Mouse (Mus musculus): ENCODE results near the gene Plod2.

Gene Plod2

DNA sequence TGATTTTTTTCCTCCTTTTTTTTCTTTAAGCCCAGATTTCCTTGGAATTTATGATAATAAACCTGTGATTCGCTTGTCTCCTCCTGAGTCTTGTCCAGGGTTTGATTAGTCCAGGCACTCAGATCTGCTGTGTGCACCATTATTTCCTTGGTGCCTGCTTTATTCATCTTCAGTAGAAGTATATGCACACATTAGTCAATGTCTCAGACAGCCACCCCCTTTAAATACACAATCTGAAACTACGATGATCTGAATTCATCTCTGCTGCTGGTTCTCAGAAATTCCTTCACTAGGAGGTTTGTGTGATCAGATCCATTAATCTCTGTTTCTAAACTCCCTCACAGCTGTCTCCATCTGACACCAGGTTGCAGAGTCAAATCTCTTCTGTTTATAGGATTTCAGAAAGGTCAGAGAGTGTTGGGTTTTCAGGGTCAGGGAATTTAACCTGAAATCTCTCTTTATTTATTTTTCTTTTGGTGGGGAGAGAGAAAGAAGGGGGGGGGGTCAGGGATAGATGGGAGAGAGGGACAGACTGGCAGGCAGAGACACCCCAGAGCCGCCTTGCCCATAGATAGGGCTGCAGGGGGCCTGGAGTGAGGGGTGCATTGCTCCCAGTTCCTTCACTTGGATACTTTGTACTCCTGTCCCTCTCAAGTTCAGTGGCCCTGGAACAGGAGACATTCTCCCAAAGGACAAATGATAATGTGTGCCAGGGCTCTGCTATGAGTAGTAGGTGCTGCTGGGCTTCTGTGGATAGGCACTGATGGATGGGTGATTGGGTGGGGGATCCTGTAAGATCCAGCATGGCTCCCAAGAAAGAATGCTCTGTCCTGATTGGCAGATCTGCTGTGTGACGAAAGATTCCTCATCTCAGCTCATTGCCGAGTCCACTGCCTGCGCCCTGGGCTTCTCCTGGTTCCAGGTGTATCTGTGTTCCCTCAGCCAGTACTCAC, 13.3 kb downstream of the Plod2 start:
- DNase-seq (ENCODE audit: low spot score in 2 of 2), result no peak

DNA sequence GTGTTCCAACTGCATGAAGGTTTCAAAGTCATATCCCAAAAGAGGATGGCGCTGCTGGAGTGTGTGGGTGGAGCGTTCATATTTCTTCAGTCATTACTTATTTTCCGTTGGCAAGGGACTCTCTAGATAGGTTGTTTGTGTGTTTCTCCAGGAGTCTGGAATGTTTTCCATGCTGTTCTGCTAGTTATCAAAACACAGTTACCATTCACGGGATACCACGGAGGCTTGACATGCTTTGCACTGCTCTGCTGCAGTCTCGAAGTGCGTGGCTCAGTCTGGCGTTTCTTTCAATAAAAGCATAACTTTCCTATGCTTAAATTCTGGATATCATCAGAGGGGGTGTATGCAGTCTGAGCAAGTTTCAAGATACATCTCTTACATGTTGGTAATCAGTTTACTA, 17.7 kb downstream of the Plod2 start:
- DNase-seq (ENCODE audit: low spot score in 2 of 2), result no peak

DNA sequence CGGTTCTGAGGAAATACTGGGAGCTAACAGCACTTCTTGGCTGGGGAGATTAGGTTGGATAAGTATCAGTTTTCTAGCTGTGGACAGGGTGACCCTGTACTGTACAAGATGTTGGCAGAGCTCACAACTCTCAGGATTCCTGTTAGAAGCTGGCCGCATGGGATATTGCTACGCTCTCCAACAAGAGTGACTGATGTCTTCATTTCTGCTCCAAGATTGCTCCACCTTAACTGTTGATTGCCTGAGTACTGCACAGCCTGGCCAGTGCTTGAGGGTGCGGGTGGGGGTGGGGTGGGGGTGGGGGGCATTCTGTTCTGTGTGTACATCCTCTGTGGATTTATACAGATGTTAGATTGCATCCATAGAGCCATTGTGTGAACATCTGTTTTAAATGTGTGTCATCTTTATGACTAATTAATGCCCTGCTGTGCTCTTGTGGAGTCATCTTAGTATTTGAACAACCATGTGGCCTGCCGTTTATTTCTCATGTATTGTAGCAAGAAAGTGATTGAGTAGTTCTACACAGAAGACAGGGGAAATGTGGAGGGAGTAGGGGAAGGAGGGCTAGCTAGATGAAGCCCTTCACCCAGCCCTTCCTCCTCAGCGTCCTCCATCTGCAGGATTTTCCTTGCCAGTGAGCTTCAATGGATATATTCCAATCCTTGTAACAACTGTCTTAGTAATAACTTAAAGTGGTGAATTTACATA, 19.0 kb downstream of the Plod2 start:
- DNase-seq (ENCODE audit: low spot score in 2 of 2), result peak in 1 of 2 experiments; percentile 46

DNA sequence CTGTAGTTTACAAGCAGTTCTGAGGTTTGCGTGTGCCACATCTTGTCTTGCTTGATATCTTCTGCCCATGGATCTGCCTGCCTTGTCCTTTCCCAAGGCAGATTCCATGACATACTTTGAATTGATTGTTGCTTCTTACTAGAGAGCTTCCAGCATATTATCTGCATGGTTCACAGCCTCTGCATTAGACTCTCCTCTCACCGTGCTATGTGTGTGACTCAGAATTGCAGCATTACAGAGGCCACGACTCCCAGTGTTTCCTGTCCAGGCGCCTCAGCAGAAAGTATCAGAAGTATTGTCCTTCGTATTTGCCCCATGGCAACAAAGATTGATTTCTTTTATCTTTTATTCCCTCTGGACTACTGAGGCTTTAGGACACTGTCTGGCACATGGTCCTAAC, 20.4 kb downstream of the Plod2 start:
- DNase-seq (ENCODE audit: low spot score in 2 of 2), result no peak

DNA sequence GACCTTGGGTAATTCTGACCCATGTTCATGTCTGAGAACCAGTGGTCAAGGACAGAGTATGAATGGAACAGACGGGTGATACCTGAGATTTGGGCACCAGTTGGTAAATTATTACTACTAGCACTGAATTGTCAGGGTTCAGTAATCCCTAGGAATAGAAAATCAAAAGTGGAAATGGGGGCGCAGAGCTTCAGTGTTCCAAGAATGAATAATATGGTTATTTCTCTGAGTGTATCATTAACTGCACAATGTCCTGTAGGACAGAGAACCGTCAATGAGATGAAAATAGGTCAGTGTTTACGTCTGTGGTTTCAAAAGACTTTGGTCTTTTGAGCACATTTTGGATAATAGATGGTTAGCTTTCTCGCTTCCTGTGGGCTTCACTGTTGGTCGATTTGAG, 21.3 kb downstream of the Plod2 start:
- DNase-seq (ENCODE audit: low spot score in 2 of 2), result no peak

DNA sequence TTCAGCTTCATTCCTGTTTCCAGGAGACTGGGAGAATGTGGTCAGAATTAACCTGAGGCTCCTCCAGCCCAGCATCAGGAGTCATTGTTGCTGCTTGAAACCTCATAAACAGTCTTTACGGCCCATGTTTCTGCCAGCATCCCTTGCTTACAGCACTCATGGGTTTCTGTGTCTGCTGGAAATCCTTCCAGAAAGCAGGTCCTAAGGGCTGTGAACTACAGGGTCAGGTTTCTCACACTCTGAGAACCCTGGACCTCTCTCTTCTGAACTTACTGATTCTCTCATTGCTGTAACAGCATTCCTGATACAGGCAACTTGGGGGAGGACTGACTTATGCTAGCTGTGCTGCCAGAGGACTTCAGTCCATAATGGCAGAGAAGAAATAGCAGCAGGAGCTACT, 22.4 kb downstream of the Plod2 start:
- DNase-seq (ENCODE audit: low spot score in 2 of 2), result no peak

DNA sequence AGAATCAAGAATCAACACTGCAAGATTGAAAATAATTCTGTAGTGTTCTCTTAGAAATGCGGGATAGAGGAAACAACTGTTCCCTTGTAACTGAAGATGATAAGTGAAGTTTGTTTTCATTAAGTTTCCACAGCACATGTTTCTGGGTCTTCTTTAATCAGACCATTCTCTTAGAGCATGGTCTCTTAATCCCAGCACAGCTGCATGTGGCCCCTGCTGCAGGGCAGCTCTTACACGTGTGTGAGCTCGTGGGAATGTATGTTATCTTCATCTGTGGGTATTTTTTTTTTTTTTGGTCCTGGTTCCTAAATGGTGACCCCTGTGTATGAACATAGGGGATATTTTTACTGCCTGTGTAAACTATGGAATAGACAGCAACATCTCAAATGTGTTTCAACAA, 24.2 kb downstream of the Plod2 start:
- DNase-seq (ENCODE audit: low spot score in 2 of 2), result no peak

DNA sequence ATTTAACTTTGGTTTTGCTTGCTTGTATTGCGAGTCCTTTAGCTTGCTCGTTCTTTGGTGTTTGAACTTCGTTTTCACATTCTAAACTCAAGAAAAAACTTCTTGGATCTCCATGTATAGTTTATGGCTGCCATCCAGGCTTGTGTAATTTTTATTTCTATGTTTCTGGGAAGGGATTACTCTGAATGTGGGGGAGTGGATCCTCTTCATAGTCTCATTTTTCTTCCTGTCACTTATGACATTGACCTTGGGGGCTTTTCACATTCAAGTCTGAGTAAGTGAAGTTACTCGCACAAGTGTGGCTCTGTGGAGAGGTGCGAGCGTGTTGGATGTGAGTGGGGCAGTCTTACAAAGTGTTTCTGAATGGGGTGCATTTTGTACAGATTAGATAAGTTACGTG, 25.5 kb downstream of the Plod2 start:
- DNase-seq (ENCODE audit: low spot score in 2 of 2), result no peak

DNA sequence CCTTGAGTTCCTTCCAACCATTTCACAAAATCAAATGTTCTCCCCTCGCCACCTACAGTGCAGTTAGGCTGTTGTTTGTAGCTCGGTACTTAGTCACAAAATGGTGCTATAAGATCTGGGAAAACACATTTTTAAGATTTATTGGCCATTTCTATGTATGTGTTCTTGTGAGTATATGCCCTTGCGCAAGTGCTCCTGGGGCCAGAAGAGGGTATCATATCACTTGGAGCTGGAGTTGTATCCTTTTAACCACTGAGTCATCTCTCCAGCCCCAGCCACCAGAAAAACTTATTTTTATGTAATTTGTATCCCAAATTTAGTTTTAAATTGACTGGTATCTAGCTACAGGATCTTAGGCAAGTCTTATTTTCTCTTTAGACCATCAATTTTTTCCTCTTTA, 26.8 kb downstream of the Plod2 start:
- no peak for DNase-seq (ENCODE audit: low spot score in 2 of 2)

DNA sequence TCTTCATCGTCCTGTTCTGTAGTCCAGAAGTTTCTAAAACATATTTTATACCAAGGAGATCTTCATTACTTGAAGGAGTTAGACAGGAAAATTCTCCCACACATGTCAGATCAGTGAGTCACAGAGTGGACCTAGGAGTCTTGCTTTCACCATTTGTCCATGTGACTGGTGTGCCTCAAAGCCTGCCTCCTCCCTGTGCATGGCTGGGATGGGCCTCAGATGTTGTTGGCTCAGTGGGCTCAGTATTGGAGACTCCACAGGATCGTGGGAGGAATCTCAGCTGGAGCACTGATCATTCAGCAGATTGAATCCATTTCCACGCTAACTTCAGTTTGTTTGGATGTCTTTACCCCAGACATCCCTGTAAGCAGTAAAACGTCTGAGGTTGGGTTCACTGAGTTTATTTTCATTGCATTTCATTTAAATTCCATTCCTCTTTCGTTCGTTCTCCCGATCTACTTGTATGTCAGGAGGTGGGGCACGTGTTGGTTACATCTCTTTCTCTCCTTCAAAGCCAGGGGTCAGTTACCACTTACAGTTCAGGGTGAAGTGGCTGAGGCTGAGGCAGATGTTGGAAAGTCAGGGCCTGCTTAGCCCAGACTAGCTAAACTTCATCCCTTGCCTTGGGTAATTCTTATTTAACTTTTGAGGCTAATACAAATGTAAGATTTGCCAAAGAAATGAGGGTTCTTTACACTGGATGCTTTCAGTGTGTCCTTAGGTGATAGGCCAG, 30.5 kb downstream of the Plod2 start:
- DNase-seq (ENCODE audit: low spot score in 2 of 2), result peak in 1 of 2 experiments; percentile 36

DNA sequence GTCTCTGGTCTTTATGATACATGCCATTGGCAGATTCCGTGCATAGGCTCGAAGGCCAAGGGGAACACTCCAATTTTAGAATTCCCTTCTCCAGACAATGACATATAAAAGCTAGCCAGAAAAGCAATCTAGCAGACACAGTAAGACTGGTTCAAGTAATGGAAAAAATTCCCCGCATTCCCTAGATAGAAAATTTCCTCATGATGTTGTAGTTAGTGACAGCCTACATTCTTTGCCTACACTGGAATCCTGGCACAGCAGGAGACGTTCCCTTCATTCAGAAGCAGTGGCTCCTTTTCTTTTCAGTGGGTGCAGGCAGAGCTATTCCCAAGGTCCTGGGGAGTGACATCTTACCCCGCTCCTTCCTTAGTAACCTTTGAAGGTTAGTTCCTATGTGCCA, 41.9 kb downstream of the Plod2 start:
- DNase-seq (ENCODE audit: low spot score in 2 of 2), result no peak

DNA sequence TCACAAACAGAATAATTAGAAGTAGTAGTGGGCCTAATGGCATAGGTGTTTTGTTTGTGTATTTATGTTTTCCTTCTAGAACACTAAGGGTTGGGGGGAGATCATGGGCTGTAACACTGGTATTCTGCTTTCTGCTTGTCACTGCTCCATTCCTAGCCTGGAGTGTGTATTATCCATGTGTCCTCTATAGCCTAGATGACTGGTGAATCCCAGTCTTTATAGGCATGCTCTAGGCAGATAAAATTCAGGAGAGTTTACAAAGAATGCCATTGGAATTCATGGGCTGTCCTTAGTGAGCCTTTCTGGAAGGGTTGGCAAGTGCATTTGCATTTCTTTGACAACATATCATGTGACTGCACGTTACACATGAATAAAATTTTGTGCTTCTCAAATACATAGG, 44.0 kb downstream of the Plod2 start:
- no peak for DNase-seq (ENCODE audit: low spot score in 2 of 2)

DNA sequence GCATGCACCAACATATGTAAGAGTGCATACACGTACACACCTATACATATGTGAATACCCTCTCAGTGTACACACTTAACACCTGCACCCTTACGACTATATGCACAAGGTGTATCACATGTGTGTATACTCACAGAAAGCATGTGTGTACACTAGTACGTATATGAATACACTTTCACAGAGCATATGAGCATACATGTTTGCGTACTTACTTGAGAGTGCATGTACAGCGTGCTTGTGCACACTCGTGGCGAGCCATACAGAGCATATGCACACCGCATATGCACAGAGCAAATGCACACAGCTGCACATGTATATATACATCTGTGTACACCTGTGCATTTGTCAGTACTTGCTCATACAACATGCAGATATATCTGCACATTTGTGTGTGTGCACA, 45.4 kb downstream of the Plod2 start:
- no peak for DNase-seq (ENCODE audit: low spot score in 2 of 2)

DNA sequence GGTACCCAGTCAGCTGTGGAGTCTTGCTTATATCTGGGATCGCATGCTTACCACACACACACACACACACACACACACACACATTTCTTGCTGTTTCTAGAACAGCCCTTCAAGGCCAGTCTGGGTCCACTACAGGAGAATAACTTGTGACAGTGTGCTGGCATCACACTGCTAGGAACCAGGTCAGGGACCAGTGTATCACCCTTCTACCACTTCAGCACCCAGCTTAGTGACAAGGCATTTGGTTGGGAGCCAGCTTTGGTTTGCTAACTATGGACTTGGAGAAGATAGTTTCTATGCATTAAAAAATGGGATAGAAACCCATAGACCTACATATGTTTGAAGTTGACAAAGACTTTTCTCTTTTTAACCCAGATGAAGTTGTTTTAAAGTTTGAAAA, 46.2 kb downstream of the Plod2 start:
- no peak for DNase-seq (ENCODE audit: low spot score in 2 of 2)

DNA sequence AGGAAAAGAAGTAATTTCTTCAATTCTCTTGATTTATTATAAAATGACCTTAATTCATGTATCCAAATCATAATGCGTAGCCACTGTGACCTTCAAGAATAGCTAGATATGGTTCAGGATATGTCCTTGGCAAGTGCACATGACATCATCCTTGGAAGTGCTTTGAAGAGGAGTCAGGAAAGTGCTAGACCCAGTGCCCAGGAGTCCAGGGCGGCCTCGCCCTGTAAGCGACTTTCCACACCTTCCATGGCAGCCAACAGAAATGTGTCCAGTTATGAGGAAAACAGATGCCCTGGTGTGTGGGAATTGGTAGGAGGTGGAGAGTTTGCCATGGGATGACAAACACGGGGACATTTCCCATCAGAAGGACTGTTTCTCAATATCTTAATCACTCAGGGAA, 47.0 kb downstream of the Plod2 start:
- DNase-seq (ENCODE audit: low spot score in 2 of 2), result no peak

DNA sequence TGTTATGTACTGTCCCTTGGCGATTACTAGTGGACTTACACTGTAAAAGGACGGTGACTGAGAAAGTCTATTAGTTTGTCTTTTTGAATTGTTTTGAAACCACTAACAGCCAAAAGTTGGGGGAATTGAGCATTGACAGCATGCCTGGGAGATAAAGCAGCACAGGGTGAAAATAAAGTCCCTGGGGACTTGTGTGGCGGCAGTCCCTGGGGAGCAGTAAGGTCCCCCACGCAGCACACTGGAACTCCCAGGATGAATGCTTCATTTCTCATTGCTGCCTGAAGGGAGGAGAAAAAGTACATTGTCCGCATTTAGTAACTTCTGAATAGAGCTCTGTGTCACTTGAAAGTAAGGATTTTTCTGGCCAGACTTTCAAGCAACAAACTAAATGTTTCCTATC, 49.5 kb downstream of the Plod2 start:
- DNase-seq (ENCODE audit: low spot score in 2 of 2), result no peak

DNA sequence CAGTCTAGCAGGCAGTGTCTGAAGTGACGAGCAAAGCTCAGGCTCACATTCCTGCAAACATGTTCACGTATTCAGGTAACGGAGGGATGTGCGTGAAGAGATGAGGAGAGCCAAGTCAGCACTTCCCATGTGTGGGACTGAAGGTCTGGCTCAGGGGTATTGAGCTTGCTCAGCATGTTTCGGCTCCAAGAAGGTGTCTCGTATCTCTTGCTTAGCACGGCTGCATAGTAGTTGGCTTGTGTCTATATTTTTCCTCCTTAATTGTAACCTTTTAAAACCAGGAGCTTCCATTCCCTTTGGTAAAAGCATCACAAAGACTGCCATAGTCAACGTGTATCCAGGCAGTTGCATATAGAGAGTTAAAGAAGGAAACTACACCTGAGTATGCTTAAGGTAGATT, 50.7 kb downstream of the Plod2 start:
- DNase-seq (ENCODE audit: low spot score in 2 of 2), result no peak

DNA sequence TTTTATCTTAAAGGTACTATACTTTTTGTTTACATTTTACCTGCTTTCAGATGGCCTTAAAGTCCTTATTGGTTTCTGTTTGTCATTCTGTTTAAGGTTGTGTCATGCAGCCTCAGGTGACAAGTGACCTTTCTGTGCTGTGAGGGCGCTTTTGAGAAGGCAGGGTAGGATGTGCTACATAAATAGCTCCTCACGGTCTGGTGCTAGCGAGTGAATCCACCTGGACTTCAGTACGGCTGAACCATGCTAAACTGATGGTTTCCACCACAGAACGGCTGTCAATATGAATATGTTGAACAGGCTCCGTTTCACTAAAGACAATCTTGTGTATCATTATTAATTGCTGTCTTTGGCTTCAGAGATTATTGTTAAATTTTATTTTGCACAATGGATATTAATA, 52.5 kb downstream of the Plod2 start:
- no peak for DNase-seq (ENCODE audit: low spot score in 2 of 2)

DNA sequence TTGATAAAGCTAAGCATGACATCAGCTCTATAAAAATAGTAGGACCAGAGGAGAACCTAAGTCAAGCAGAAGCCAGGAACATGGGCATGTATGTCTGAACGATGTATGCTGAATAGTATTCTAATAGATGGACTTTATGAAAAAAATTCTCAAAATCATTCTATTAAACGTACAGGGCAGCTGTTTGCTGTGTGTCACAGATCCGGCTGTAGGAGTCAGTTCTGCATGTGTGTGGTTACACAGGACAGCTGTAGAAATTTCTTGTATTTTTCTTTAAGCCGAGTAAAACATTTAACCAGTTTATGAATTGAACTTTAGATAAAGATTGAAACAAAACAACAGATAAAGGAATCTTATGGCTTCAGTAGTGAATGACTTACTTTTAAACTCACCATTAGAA, 53.3 kb downstream of the Plod2 start:
- no peak for DNase-seq (ENCODE audit: low spot score in 2 of 2)

DNA sequence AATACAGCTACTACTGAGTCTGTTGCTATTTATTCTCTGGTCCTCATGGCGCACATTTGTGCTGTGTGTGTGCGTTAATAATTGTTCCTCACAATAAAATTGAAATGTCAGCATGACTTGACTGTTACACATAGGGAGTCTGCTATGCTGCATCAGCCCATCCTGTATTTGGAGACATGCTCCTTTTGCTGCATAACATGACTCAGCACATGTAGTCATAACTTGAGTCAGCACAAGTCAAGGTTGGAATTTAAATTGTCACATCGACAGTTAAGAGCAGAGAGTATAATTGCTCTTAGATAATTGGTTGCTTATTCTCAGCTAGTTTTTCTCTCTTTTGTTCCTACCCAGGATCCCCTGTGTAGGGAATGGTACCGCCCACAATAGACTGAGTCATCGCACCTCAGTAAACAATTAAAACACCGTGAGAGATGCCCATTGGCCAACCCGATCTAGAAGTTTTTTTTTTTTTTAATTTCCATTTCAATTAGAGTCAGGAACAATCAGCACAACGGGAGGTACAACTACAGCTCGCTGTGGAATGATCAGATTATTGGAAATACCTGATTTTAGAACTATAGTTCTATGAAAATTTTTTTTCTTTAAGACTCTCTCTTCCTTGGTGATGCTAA, 55.0 kb downstream of the Plod2 start:
- DNase-seq (ENCODE audit: low spot score in 2 of 2), result no peak

DNA sequence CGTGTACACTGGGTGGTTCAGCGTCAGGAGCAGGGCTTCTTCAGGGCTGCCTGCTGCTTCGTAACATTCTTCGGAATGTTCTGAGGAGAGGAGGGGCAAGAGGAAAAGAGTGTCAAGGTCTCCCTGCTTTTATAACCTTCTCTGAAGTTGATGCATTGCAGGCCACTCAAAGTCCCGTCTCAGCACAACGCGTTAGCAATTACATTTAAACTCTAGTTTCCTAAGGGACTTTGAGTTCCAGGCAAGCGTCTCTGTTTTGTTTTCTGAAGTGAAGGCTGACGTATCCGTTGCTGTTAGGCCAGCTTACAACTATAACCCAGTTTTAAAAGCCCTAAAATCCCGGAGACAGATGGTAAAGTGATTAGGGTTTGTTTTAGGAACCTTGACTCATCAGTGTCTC, 55.8 kb downstream of the Plod2 start:
- DNase-seq (ENCODE audit: low spot score in 2 of 2), result peak in 1 of 2 experiments; percentile 7

DNA sequence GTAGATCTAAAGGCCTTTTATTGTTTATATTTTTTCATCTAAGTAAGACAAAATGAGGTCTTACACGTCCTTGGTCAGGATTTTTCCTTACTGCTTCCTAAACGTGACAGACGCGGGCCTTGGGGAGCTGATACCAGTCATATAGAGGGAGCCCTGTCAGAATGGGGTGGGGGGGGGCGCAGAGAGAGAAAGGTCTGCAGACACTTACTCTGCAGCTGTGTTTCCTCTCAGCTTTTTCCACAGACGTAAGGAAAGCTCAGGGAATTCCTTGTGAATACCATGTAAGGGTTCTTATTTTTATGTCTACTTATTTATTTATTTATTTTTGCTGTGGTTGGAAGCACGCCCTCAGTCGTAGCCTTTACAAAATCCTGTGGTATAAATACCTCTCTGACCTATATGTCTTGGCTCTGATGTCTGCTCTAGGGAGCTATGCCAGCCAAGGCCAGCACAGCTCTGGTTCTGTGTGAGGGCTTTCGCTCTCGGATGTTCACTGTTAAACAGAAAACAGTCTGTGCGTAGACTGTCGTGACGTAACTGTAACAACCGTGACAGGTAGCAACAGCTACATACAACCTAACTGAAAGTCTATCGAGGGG, 58.0 kb downstream of the Plod2 start:
- DNase-seq (ENCODE audit: low spot score in 2 of 2), result no peak
